In genomic region chr17:44814508-44815175, GRCm38 (mm10) we compare ENCODE assay signal across 11 mouse cellular contexts. TPM values are rescaled to one million over a fixed set of nuclear protein-coding genes. Genes with fewer than 3 reads are reported as not detected.
DNase-seq lines count a peak whose midpoint lies in the region; ATAC-seq and TF ChIP-seq lines count a peak whose summit lies in the region.
"Had no signal": no experiment of that assay in that cellular context is flagged by ENCODE, and none has a peak within 500 bp of the region (broad histone marks: within the 10 kb centered on the region; RNA-seq: fewer than 3 reads in every experiment).

Gene Runx2, minus strand, starts transcription at chr17:44814797.

- H3K4me2 ChIP-seq in embryonic facial prominence, embryonic 15.5 days (replicated peaks) = peak within 1 kb of the TSS; percentile 28
- H3K4me2 ChIP-seq: forebrain, embryonic 13.5 days; stomach, embryonic 15.5 days had no signal

- peak; percentile 38; the same call in 1 of the 2 replicates for ATAC-seq in frontal cortex, adult (ENCODE audit: low TSS enrichment)
- peak; percentile 78 for ATAC-seq in embryonic facial prominence, embryonic 15.5 days (ENCODE audit: insufficient number of reproducible peaks, low FRiP score, low TSS enrichment, low read depth)
- ATAC-seq in megakaryocyte, adult 5-6 weeks (ENCODE audit: poor library complexity, severe bottlenecking) = 0 out of 2 replicates have a peak, but pooled peaks have one; percentile 18
- ATAC-seq: forebrain, embryonic 13.5 days had no signal

- no peaks in the 10 kb centered on the region for H3K36me3 ChIP-seq in embryonic facial prominence, embryonic 15.5 days
- H3K36me3 ChIP-seq in kidney, adult 2 months (ENCODE audit: control insufficient read depth, insufficient read depth, low read length) = no peaks in the 10 kb centered on the region
- H3K36me3 ChIP-seq: stomach, embryonic 15.5 days had no signal

- H3K27me3 ChIP-seq in embryonic facial prominence, embryonic 15.5 days = no peaks in the 10 kb centered on the region
- H3K27me3 ChIP-seq in kidney, adult 2 months (replicated peaks; ENCODE audit: control insufficient read depth, insufficient read depth, low read length) = no peaks in the 10 kb centered on the region
- H3K27me3 ChIP-seq: forebrain, embryonic 13.5 days; stomach, embryonic 15.5 days had no signal

- peak within 1 kb of the TSS; percentile 54 for H3K4me3 ChIP-seq in lung, adult 2 months (replicated peaks; ENCODE audit: extremely low read depth, low read depth, low read length)
- peak within 1 kb of the TSS; percentile 35 for H3K4me3 ChIP-seq in embryonic facial prominence, embryonic 15.5 days (replicated peaks)
- H3K4me3 ChIP-seq in kidney, adult 2 months (ENCODE audit: insufficient read depth, low read depth, low read length) = no peak within 1 kb of the TSS
- H3K4me3 ChIP-seq: forebrain, embryonic 13.5 days; stomach, embryonic 15.5 days had no signal

- DNase-seq in frontal cortex, postnatal 36 days (ENCODE audit: low spot score in 2 of 2) = no peak
- peak; percentile 10 for DNase-seq in lung, adult 2 months
- no peak for DNase-seq in lung, postnatal 10 days
- DNase-seq in kidney, adult 2 months = no peak
- DNase-seq in kidney, adult 8-10 months = no peak
- DNase-seq: kidney, adult 9 months had no signal

- no peaks in the 10 kb centered on the region for H3K9me3 ChIP-seq in embryonic facial prominence, embryonic 15.5 days (replicated peaks)
- H3K9me3 ChIP-seq: forebrain, embryonic 13.5 days; stomach, embryonic 15.5 days had no signal

- no peaks in the 10 kb centered on the region; the same call in 1 of the 2 replicates for H3K4me1 ChIP-seq in lung, adult 2 months (ENCODE audit: control insufficient read depth, insufficient read depth, low read length)
- H3K4me1 ChIP-seq in embryonic facial prominence, embryonic 15.5 days = peaks cover 7% of the 10 kb centered on the region
- no peaks in the 10 kb centered on the region for H3K4me1 ChIP-seq in kidney, adult 2 months (ENCODE audit: control insufficient read depth, insufficient read depth, low read length)
- H3K4me1 ChIP-seq: forebrain, embryonic 13.5 days; stomach, embryonic 15.5 days had no signal

- TF ChIP-seq CTCF in lung, adult 2 months (IDR thresholded peaks at IDR 0.05; ENCODE audit: insufficient read depth, low read length) = no peak
- no peak for TF ChIP-seq CTCF in kidney, adult 2 months (conservative IDR thresholded peaks at IDR 0.05; ENCODE audit: insufficient read depth, insufficient read length, low read depth, low read length)

- peak within 1 kb of the TSS; percentile 59 for H3K27ac ChIP-seq in embryonic facial prominence, embryonic 15.5 days (replicated peaks)
- no peak within 1 kb of the TSS for H3K27ac ChIP-seq in kidney, adult 2 months (ENCODE audit: insufficient read depth, low read depth, low read length)
- H3K27ac ChIP-seq: forebrain, embryonic 13.5 days; stomach, embryonic 15.5 days had no signal

- no peak for TF ChIP-seq POLR2A in lung, adult 2 months (IDR thresholded peaks at IDR 0.05; ENCODE audit: borderline replicate concordance, extremely low read depth, low read depth, low read length)
- no peak for TF ChIP-seq POLR2A in kidney, adult 2 months (IDR thresholded peaks at IDR 0.05; ENCODE audit: low read depth, low read length)

- WGBS in lung, adult 2 months = 60% methylated on average over 3 of the region's 3 CpGs
- 34% methylated on average over 3 of the region's 3 CpGs for WGBS in embryonic facial prominence, embryonic 15.5 days
- 69% methylated on average over 3 of the region's 3 CpGs for WGBS in kidney, adult 2 months

- H3K9ac ChIP-seq in embryonic facial prominence, embryonic 15.5 days = 0 out of 2 replicates have a peak within 1 kb of the TSS, but pooled peaks have one; percentile 21
- H3K9ac ChIP-seq: forebrain, embryonic 13.5 days; stomach, embryonic 15.5 days had no signal

RNA-seq across cellular contexts. Expression of gene Runx2, which starts in this region (rescaled TPM):
- 5.6 and 6.7 TPM in 2 replicates for polyA plus RNA-seq in lung, adult 2 months (2012; rRNA removed)
- polyA plus RNA-seq in embryonic facial prominence, embryonic 15.5 days (2015; fragmentation: Nextera tagmentation; extraction: Ambion mirVana) = 28.5 and 30.1 TPM in 2 replicates
- total RNA-seq in megakaryocyte, adult 5-6 weeks (2015) = 48.1 and 52.6 TPM in 2 replicates
- total RNA-seq in megakaryocyte, adult 5-6 weeks (2017) = 15.6 and 20.8 TPM in 2 replicates
- 1.0 and 1.7 TPM in 2 replicates for polyA plus RNA-seq in kidney, adult 2 months (2012; rRNA removed)

Comparison
In these comparisons a context has a peak if more than half of its experiments do, and no peak if none do; other contexts are left out.
1. ATAC-seq: peak in every context shown above with its lines; median percentile 78 in embryonic facial prominence, embryonic 15.5 days; 38 in frontal cortex, adult; 18 in megakaryocyte, adult 5-6 weeks.